Mouse (Mus musculus): ENCODE data around the gene Eef1a2. TPM values are rescaled to one million over a fixed set of nuclear protein-coding genes. Genes with fewer than 3 reads are reported as not detected.

The Eef1a2 gene
- total RNA-seq, 2 experiments from 2014 or later: 1,480 to 1,577 TPM

Other genes starting within 250 kb of the Eef1a2 start
- 10 to 100 TPM; 36.8 to 37.6 TPM for gene Ythdf1, start 236.1 kb downstream of the Eef1a2 start, total RNA-seq (2021)
- not detected for gene Birc7, start 228.0 kb downstream of the Eef1a2 start, total RNA-seq (2021)
- gene Nkain4, start 202.3 kb downstream of the Eef1a2 start, total RNA-seq (2021): 10 to 100 TPM in 1 of 2 experiments, 1 to 10 TPM in 1; 7.7 to 11.6 TPM
- gene Arfgap1, start 189.8 kb downstream of the Eef1a2 start, total RNA-seq (2021): 10 to 100 TPM; 31.2 to 37.0 TPM
- gene Col20a1, start 170.5 kb downstream of the Eef1a2 start, total RNA-seq (2021): under 1 TPM; 0.51 to 0.58 TPM
- not detected for gene Chrna4, start 113.5 kb downstream of the Eef1a2 start, total RNA-seq (2021)
- gene Kcnq2, start 21.7 kb downstream of the Eef1a2 start, total RNA-seq (2021): not detected
- gene Ppdpf, start 30.2 kb upstream of the Eef1a2 start, total RNA-seq (2021): 10 to 100 TPM; 49.4 to 52.6 TPM
- under 1 TPM in 1 of 2 experiments, not detected in 1; 0.05 TPM for gene Ptk6, start 45.8 kb upstream of the Eef1a2 start, total RNA-seq (2021)
- gene Srms, start 56.2 kb upstream of the Eef1a2 start, total RNA-seq (2021): under 1 TPM; 0.14 to 0.49 TPM
- gene Fndc11, start 63.0 kb upstream of the Eef1a2 start, total RNA-seq (2021): under 1 TPM in 1 of 2 experiments, not detected in 1; 0.22 TPM
- gene Helz2, start 85.0 kb upstream of the Eef1a2 start, total RNA-seq (2021): 10 to 100 TPM in 1 of 2 experiments, 1 to 10 TPM in 1; 9.9 to 11.5 TPM
- 1 to 10 TPM; 9.0 to 9.6 TPM for gene Gmeb2, start 131.0 kb upstream of the Eef1a2 start, total RNA-seq (2021)
- gene Stmn3, start 157.5 kb upstream of the Eef1a2 start, total RNA-seq (2021): under 1 TPM; 0.38 to 0.53 TPM
- gene Rtel1, start 162.7 kb upstream of the Eef1a2 start, total RNA-seq (2021): 10 to 100 TPM in 1 of 2 experiments, 1 to 10 TPM in 1; 9.3 to 10.1 TPM
- 10 to 100 TPM; 17.6 to 22.3 TPM for gene Zgpat, start 207.9 kb upstream of the Eef1a2 start, total RNA-seq (2021)
- gene Arfrp1, start 208.4 kb upstream of the Eef1a2 start, total RNA-seq (2021): 10 to 100 TPM; 52.2 to 55.4 TPM
- 1 to 10 TPM; 5.1 to 6.7 TPM for gene Lime1, start 223.1 kb upstream of the Eef1a2 start, total RNA-seq (2021)